Mouse (Mus musculus) forebrain, embryonic 14.5 days (tissue): ENCODE data around the gene Fabp6. TPM values are rescaled to one million over a fixed set of nuclear protein-coding genes. Genes with fewer than 3 reads are reported as not detected.

Experiments used
- ATAC-seq: fragments of 200-750 bp; cut with Nextera tagmentation; 2 replicates; pipeline ENCODE4 v1.8.0; 2017; ENCODE audit warnings: mild to moderate bottlenecking, moderate library complexity
- DNase-seq: peaks from one replicate; pipeline ENCODE4 v3.0.0-alpha.2; 2015; ENCODE audit warnings: low spot score
- H3K27ac ChIP-seq: fragments of 300-500 bp; sonication (generic); 2 replicates; pipeline ENCODE4 v1.5.1; 2014; ENCODE audit warnings: low read depth, mild to moderate bottlenecking, control low read depth, low read length, moderate library complexity
- H3K27me3 ChIP-seq: fragments of 300-500 bp; sonication (generic); replicated peaks from 2 replicates; pipeline ENCODE4 v1.6.1; 2014; ENCODE audit warnings: low read length, control low read depth, mixed read lengths; ENCODE audit not compliant: control insufficient read depth, insufficient read depth
- H3K36me3 ChIP-seq: fragments of 300-500 bp; sonication (generic); 2 replicates; pipeline ENCODE4 v1.6.1; 2014; ENCODE audit warnings: low read length, control low read depth; ENCODE audit not compliant: control insufficient read depth, insufficient read depth
- H3K4me1 ChIP-seq: fragments of 300-500 bp; sonication (generic); 2 replicates; pipeline ENCODE4 v1.6.1; 2014; ENCODE audit warnings: antibody characterized with exemption, low read length, control low read depth; ENCODE audit not compliant: control insufficient read depth, insufficient read depth
- H3K4me2 ChIP-seq: fragments of 300-500 bp; sonication (generic); 2 replicates; pipeline ENCODE4 v1.6.1; 2014; ENCODE audit warnings: mild to moderate bottlenecking, control low read depth, low read length
- H3K4me3 ChIP-seq: fragments of 300-500 bp; sonication (generic); 2 replicates; pipeline ENCODE4 v1.5.1; 2014; ENCODE audit warnings: low read depth, low read length, control low read depth
- H3K9ac ChIP-seq: fragments of 300-500 bp; sonication (generic); 2 replicates; pipeline ENCODE4 v1.6.1; 2014; ENCODE audit warnings: mild to moderate bottlenecking, low read length, control low read depth, moderate library complexity
- H3K9me3 ChIP-seq: fragments of 300-500 bp; sonication (generic); replicated peaks from 2 replicates; pipeline ENCODE4 v1.6.1; 2016; ENCODE audit warnings: low read length, control low read depth, mixed read lengths; ENCODE audit not compliant: control insufficient read depth
- WGBS: fragments of 180-500 bp; shearing (Covaris S2); extraction: QIAGEN DNeasy Blood & Tissue Kit; methylation state at CpG from one replicate; pipeline ENCODE4 v1.1.7; 2014; 5-methylcytosine and 5-hydroxymethylcytosine counted together
- polyA plus RNA-seq: library from polyadenylated mRNA; unstranded; fragments of >200 nt; fragmentation: Nextera tagmentation; extraction: Ambion mirVana; gene quantifications from 2 replicates; pipeline ENCODE4 v1.2.1, GENCODE M21; 2014

Gene Fabp6
- polyA plus RNA-seq, 1 experiment from 2014 or later = not detected

GRCm38 (mm10) chr11:43546678-43547077 is 54.7 kb downstream of the Fabp6 start:
- no peak for DNase-seq
- H3K9me3 ChIP-seq = no peaks in the 10 kb centered on the region
- peaks cover 30% of the 10 kb centered on the region; the same call in 1 of the 2 replicates for H3K4me1 ChIP-seq
- H3K9ac ChIP-seq = no peak overlapping the region
- H3K4me2 ChIP-seq = no peak overlapping the region
- WGBS = 14% methylated on average over 4 of the region's 4 CpGs
- H3K36me3 ChIP-seq = peaks cover 7% of the 10 kb centered on the region; the same call in 1 of the 2 replicates
- H3K4me3 ChIP-seq = no peak overlapping the region
- H3K27me3 ChIP-seq = no peaks in the 10 kb centered on the region
- no peak overlapping the region for H3K27ac ChIP-seq
- ATAC-seq = no peak

Other genes with a start within 250 kb of the Fabp6 start
- gene Pttg1, start 175.3 kb downstream of the Fabp6 start, polyA plus RNA-seq = 34.9 and 44.3 TPM in 2 replicates
- gene Slu7, start 167.8 kb downstream of the Fabp6 start, polyA plus RNA-seq = 70.5 and 76.7 TPM in 2 replicates
- gene C1qtnf2, start 127.3 kb downstream of the Fabp6 start, polyA plus RNA-seq = 5.6 and 8.7 TPM in 2 replicates
- 7.7 and 8.7 TPM in 2 replicates for gene Ccnjl, start 72.8 kb downstream of the Fabp6 start, polyA plus RNA-seq
- gene 4933415A04Rik, start 14.5 kb downstream of the Fabp6 start, polyA plus RNA-seq = 1.2 and 2.0 TPM in 2 replicates
- gene Pwwp2a, start 80.5 kb upstream of the Fabp6 start, polyA plus RNA-seq = 22.4 and 26.7 TPM in 2 replicates
- gene Ttc1, start 146.5 kb upstream of the Fabp6 start, polyA plus RNA-seq = 82.5 and 87.1 TPM in 2 replicates